Mouse (Mus musculus): Measurements from ENCODE around the gene Tfap2a. TPM values are rescaled to one million over a fixed set of nuclear protein-coding genes. Genes with fewer than 3 reads are reported as not detected.
A peak's percentile ranks its signal among the peaks of the same experiment; 100 is the strongest.

The Tfap2a gene
- polyA plus RNA-seq, 1 experiment from 2014 or later, result 0.21 TPM

DNA sequence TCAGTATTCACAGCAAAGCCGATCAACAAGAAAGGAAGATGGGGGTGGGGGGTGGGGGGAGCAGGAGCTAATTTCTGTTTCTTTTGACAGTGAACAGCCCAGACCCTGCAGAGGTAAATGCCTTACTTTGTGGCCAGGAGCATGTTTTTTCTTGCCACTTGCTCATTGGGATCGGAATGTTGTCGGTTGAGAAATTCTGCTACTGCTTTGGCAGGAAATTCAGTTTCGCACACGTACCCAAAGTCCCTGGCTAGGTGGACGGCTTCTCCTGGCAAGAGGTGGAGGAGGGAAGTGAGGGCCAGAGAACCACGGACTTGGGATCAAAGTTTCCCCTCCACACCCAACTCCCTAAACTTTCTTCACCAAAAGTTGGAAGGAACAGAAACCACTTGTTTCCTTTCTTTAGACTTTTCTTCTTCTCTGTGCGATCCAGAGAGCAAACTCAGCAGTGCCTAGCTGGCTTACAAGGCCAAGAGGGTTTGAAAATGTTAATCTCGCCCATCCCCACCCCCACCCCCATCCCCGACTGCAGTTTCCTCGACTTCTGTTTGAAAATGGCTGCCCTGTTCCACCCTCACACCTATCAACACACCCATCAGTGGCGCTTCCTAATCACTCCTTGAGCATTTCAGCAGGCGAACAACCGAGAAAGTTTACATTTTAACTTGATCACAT lies 19.0 kb downstream of the Tfap2a start:
- H3K27ac ChIP-seq, result no peak overlapping the region
- H3K4me3 ChIP-seq (replicated peaks), result no peak overlapping the region
- no peaks in the 10 kb centered on the region for H3K4me1 ChIP-seq (replicated peaks)
- peaks cover 65% of the 10 kb centered on the region for H3K27me3 ChIP-seq (replicated peaks)
- no peak overlapping the region for H3K9ac ChIP-seq
- no peaks in the 10 kb centered on the region for H3K9me3 ChIP-seq
- ATAC-seq, result no peak
- WGBS, result 25% methylated on average over 14 of the region's 14 CpGs
- no peaks in the 10 kb centered on the region for H3K36me3 ChIP-seq
- no peak overlapping the region for H3K4me2 ChIP-seq (replicated peaks)

DNA sequence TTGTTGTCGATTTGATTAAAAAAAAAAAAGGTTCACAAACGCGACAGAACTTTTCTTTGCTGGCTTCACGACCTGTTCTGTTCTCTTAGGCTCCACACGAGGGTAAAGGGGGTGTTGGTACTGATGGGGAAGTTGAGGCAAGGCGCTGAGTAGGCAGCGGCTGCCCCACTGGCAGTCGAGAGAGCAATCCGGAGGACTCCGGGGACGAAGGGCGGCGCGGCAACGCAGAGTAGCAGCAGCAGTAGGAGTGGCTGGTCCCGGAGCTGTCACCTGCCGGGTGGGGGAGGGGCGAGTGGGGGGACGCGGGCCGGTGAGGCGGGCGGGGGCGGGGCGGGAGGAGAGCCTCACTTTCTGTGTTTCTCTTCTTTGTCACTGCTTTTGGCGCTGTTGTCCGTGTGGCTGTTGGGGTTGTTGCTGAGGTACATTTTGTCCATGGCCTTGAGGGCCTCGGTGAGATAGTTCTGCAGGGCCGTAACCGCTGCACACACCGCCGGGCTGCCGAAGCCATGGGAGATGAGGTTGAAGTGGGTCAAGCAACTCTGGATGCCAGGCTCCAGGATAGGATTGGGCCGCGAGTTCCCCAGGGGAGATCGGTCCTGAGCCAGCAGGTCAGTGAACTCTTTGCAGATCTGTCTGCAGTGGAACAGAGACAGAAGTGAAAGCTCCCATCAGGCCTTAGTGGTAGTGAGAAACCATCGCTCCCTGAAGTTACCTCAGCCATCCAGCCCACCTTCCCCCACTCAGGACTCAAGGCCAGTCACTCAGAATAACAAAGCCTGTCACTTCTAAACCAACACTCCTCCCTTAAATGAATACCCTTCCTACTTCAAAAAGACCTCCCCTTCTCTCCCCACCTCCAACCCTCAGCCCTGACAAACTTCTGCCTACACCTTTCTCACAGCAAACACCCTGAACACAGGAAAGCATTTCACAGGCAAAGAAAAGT lies 21.1 kb downstream of the Tfap2a start:
- no peak overlapping the region for H3K4me3 ChIP-seq (replicated peaks)
- no peaks in the 10 kb centered on the region for H3K9me3 ChIP-seq
- no peak overlapping the region for H3K27ac ChIP-seq
- peaks cover 79% of the 10 kb centered on the region for H3K27me3 ChIP-seq (replicated peaks)
- 9% methylated on average over 36 of the region's 37 CpGs for WGBS
- H3K4me2 ChIP-seq (replicated peaks), result peak overlapping the region; percentile 7; the same call in 1 of the 2 replicates
- H3K9ac ChIP-seq, result no peak overlapping the region
- no peaks in the 10 kb centered on the region for H3K36me3 ChIP-seq
- peak; percentile 63 for ATAC-seq
- no peaks in the 10 kb centered on the region for H3K4me1 ChIP-seq (replicated peaks)

DNA sequence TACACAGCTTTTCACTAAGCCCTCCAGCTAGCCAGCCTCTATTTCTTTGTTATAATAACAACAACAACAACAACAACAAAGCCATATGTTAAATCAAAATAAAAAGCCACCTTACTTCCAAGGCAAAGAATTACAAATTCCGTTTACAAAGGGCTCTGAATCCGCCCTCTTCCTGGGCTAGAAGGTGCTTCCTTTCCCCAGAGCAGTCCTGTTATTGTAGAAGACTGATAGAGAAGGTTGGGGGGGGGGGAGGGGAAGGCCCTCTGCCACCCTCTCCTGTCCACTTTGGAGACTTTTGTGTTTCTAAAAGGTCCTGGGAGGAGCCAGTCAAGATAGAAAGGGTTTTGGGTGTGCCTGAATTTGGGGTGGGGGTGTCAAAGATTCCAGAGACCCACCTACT lies 23.6 kb downstream of the Tfap2a start:
- peaks cover 84% of the 10 kb centered on the region for H3K27me3 ChIP-seq (replicated peaks)
- WGBS, result 0% methylated on average over 2 of the region's 2 CpGs

DNA sequence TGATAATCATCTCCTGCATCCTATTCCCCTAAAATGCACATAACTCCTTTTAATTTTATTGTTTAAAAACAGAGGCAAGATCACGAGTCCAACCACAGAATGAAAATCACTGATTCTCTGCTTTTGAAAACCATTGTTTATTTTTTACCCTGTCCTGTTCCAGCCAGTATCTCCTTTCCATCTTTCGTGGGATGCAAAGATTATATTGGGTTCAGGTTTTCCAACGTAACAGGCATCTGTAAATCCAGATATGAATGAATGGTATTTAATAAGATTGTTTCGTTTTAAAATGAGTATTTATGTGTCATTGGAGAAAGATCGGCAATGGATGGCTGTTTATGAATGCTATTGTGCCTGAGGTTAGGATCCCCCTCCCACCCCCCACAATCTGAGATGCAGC lies 24.5 kb downstream of the Tfap2a start:
- no peaks in the 10 kb centered on the region for H3K4me1 ChIP-seq (replicated peaks)
- no peaks in the 10 kb centered on the region for H3K36me3 ChIP-seq
- H3K27me3 ChIP-seq (replicated peaks), result peaks cover 84% of the 10 kb centered on the region
- H3K4me2 ChIP-seq (replicated peaks), result no peak overlapping the region
- no peaks in the 10 kb centered on the region for H3K9me3 ChIP-seq
- no peak overlapping the region for H3K27ac ChIP-seq
- no peak for ATAC-seq
- no peak overlapping the region for H3K9ac ChIP-seq
- WGBS, result 12% methylated on average over 5 of the region's 5 CpGs
- H3K4me3 ChIP-seq (replicated peaks), result no peak overlapping the region

More for the DNA sequence above, 23.6 kb downstream of the Tfap2a start:
- Histone ChIP-seq H3K27ac (no peak overlapping the region), H3K9ac (no peak overlapping the region), H3K9me3 (no peaks in the 10 kb centered on the region), H3K36me3 (no peaks in the 10 kb centered on the region), H3K4me3 (replicated peaks) (no peak overlapping the region), H3K4me1 (replicated peaks) (no peaks in the 10 kb centered on the region), H3K4me2 (replicated peaks) (no peak overlapping the region)
- no peak for ATAC-seq

DNA sequence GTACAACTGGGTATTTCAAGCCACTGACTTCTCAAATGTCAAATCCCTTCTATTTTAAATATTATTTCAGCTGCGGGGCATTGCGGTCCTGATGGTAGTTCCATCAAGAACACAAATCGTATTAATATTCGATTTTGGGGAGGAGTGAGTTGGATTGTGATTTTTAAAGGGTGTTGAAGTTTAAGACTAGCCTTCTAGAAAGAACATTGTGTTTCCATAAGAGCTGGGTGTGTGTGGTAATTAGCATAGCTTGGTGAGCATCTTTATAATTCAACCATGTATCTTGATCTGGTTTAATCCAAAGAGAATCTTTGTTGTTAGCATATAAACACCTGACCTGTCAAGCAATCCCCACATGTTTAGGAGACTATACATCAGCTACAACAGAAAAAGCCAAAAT lies 24.9 kb downstream of the Tfap2a start:
- Histone ChIP-seq H3K27ac (no peak overlapping the region), H3K4me2 (replicated peaks) (no peak overlapping the region), H3K4me3 (replicated peaks) (no peak overlapping the region), H3K9ac (no peak overlapping the region), H3K27me3 (replicated peaks) (peaks cover 83% of the 10 kb centered on the region), H3K36me3 (no peaks in the 10 kb centered on the region), H3K9me3 (no peaks in the 10 kb centered on the region), H3K4me1 (replicated peaks) (no peaks in the 10 kb centered on the region)
- no peak for ATAC-seq
- 8% methylated on average over 4 of the region's 4 CpGs for WGBS

DNA sequence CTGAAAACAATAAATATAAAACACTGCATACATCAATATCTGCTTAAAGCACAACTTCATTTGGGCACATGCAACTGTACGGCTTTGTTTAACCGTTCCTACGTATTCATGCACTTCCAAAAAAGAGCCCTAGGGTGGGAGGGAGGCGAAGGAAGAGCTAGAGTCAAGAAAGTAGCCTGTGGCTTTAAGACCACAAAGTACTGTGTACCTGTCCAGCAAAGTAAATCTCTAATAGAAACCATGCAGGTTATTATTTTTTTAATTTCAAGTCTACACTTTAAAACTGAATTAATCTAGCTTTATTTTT lies 25.7 kb downstream of the Tfap2a start:
- Histone ChIP-seq H3K36me3 (no peaks in the 10 kb centered on the region), H3K4me1 (replicated peaks) (no peaks in the 10 kb centered on the region), H3K9ac (no peak overlapping the region), H3K27ac (no peak overlapping the region), H3K27me3 (replicated peaks) (peaks cover 83% of the 10 kb centered on the region), H3K9me3 (no peaks in the 10 kb centered on the region), H3K4me3 (replicated peaks) (no peak overlapping the region), H3K4me2 (replicated peaks) (no peak overlapping the region)
- no peak for ATAC-seq
- 5% methylated on average over 4 of the region's 4 CpGs for WGBS

DNA sequence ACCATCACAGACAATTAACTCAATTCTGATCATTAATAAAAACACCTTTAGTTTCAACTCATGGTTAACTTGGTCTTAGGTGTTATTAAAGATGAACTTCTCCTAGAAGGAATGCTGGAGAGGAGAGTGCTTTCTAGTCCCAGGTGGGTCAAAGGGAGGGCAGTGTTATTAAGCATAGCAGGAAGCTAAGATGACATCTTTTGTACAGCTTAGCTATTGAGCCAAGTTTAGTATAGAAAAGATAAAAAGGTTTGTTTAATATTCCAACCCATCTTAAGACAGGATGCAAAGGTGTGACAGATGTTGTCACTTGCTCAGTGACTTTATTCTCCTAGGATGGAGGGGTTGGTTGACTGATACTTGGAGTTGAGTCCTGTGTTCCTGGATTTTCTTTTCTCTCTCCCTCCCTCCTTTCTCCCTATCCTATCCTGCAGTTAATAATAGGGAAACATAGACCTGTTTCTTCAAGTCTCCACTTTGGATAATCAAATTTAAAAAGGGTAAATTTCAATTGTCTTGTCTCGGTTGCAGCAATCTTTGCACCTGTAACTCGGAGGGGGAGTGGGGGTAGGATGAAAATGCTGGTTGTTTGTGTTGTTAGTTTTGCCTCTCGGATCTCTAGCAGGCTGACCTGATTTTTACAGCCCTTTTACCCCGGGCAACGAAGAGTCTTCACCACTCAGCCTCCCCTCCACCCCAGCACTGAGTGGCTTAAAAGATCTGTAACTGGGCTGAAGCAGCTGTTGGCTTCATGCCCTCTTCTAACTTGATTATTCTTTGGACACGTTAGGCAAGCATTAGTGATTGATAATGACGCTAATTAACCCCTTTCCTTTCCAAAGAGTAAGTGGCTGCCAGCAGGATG lies 26.3 kb downstream of the Tfap2a start:
- H3K4me3 ChIP-seq (replicated peaks), result no peak overlapping the region
- WGBS, result under 1% methylated on average over 7 of the region's 7 CpGs
- H3K27ac ChIP-seq, result no peak overlapping the region
- no peak overlapping the region for H3K9ac ChIP-seq
- no peaks in the 10 kb centered on the region for H3K4me1 ChIP-seq (replicated peaks)
- H3K9me3 ChIP-seq, result no peaks in the 10 kb centered on the region
- H3K4me2 ChIP-seq (replicated peaks), result no peak overlapping the region
- no peak for ATAC-seq
- H3K27me3 ChIP-seq (replicated peaks), result peaks cover 83% of the 10 kb centered on the region
- H3K36me3 ChIP-seq, result no peaks in the 10 kb centered on the region

DNA sequence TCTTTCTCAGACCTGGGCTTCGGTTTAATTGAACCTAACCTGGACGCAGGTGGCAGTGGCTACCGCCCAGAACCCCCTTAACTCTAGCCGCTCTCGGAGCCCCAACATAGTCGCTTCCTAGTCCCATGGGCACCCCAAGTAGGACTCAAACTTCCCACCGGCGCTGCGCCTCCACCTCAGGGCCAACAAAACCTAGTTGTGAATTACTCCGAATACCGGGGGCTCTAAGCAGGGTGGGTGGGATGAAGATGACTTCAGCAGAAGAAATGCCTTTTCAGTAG lies 28.2 kb downstream of the Tfap2a start:
- Histone ChIP-seq H3K4me2 (replicated peaks) (no peak overlapping the region), H3K9ac (no peak overlapping the region), H3K36me3 (no peaks in the 10 kb centered on the region), H3K4me1 (replicated peaks) (no peaks in the 10 kb centered on the region), H3K27ac (no peak overlapping the region), H3K4me3 (replicated peaks) (no peak overlapping the region), H3K27me3 (replicated peaks) (peaks cover 93% of the 10 kb centered on the region), H3K9me3 (no peaks in the 10 kb centered on the region)
- WGBS, result 3% methylated on average over 11 of the region's 11 CpGs
- no peak for ATAC-seq

DNA sequence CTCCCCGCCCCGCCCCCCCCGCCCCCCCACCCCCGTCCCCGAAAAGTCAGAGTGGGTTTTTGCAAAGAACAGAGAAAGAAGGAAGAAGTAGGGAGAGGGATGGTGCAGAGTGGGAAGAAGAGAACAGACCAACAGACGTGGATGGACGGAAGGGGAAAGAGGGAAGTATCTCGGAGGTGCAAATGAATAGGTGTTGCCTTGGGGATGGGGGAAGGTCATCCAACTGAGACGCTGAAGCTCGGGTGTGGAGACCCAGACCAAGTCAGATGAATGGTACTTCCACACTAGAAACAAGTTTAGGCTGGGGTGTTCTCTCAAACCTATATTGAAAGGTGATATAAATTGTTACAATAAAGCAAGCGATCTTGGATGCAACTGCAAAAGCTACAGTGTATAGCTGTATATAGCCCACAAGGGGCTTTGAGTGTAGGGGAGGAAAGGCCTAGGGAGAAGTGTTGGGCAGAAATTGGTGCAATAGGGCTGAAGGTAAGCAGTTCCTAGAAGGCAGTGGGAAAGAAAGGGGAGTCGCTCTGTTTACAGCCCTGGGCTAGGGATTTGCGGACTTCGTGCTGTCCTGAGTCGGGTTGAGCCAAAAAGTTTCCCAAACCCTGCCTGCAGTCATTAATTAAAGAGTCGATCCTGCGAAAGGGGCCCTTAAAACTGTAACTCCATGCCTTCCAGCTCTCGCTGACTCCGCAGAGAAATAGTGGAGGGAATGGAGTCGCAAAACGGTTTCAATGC lies 28.7 kb downstream of the Tfap2a start:
- no peaks in the 10 kb centered on the region for H3K9me3 ChIP-seq
- peaks cover 93% of the 10 kb centered on the region for H3K27me3 ChIP-seq (replicated peaks)
- H3K36me3 ChIP-seq, result no peaks in the 10 kb centered on the region
- no peak overlapping the region for H3K9ac ChIP-seq
- WGBS, result 1% methylated on average over 21 of the region's 21 CpGs
- no peaks in the 10 kb centered on the region for H3K4me1 ChIP-seq (replicated peaks)
- ATAC-seq, result no peak
- H3K4me2 ChIP-seq (replicated peaks), result no peak overlapping the region
- no peak overlapping the region for H3K27ac ChIP-seq
- no peak overlapping the region for H3K4me3 ChIP-seq (replicated peaks)

DNA sequence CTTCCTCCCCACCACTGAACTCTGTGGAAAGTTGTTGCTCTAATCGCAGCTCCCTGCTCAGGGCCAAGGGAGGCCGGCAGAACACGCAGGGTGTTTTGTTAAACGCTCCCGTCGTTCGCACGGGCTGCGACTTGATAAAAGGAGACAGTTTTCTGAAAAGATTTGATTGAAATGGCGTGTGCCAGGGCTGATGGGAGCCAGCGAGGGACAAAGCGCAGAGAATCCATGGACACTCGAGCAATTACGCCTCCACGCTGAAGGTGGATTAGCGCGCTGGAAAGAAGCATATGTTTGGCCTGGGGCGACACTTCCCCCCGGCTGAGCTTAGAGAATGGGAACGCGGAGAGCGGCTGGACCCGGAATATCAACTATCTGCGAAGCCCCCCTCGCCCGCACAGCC lies 29.3 kb downstream of the Tfap2a start:
- WGBS, result under 1% methylated on average over 26 of the region's 26 CpGs
- Histone ChIP-seq H3K4me1 (replicated peaks) (peaks cover 1% of the 10 kb centered on the region; the same call in 1 of the 2 replicates), H3K36me3 (no peaks in the 10 kb centered on the region), H3K4me3 (replicated peaks) (no peak overlapping the region), H3K27ac (no peak overlapping the region), H3K4me2 (replicated peaks) (no peak overlapping the region), H3K9ac (no peak overlapping the region), H3K27me3 (replicated peaks) (peaks cover 93% of the 10 kb centered on the region), H3K9me3 (no peaks in the 10 kb centered on the region)
- no peak for ATAC-seq

DNA sequence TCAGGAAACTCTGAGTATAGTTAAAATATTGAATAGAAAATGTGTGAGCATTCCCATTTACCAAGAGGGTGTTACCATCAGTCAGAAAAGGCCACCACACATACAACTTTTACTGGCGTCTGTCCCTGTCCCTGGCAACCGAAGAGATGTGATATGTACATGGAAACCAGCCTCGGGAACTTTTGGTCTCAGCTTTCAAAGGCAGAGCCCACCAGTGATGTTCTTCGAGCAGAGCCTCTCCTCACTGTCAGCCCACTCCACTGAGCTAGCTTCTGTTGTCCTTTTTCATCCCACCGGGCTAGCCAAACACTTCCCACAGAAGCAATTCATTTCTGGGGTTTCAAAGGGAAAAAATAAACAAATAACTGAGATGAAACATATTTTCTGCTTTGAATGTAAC lies 29.9 kb downstream of the Tfap2a start:
- Histone ChIP-seq H3K36me3 (no peaks in the 10 kb centered on the region), H3K4me2 (replicated peaks) (no peak overlapping the region), H3K4me3 (replicated peaks) (no peak overlapping the region), H3K27ac (no peak overlapping the region), H3K9ac (no peak overlapping the region), H3K27me3 (replicated peaks) (peaks cover 93% of the 10 kb centered on the region), H3K9me3 (no peaks in the 10 kb centered on the region), H3K4me1 (replicated peaks) (peaks cover 3% of the 10 kb centered on the region; the same call in 1 of the 2 replicates)
- ATAC-seq, result no peak
- 2% methylated on average over 5 of the region's 5 CpGs for WGBS

DNA sequence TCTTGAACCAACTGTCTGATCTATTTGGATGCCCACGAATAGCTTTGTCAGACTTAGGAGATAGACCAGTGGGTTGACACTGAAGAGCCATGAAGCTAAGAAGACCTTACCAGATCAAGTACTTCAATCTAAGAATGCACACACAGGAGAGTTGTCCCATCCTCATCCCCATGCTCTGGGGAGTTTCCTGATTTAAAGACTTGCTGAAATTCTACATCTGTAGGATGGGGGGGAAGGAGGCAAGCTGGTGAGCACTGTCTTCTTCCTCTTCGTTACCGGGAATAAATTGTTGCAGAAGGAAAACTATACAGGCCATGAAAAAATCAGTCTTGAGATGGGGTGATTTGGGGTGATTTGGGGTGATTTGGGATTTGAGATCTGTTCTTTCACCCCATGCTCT lies 30.5 kb downstream of the Tfap2a start:
- WGBS, result 9% methylated on average over 3 of the region's 3 CpGs
- Histone ChIP-seq H3K4me2 (replicated peaks) (no peak overlapping the region), H3K27me3 (replicated peaks) (peaks cover 97% of the 10 kb centered on the region), H3K4me1 (replicated peaks) (peaks cover 3% of the 10 kb centered on the region; the same call in 1 of the 2 replicates), H3K9ac (no peak overlapping the region), H3K9me3 (no peaks in the 10 kb centered on the region), H3K4me3 (replicated peaks) (no peak overlapping the region), H3K27ac (no peak overlapping the region), H3K36me3 (no peaks in the 10 kb centered on the region)
- no peak for ATAC-seq
